12 mouse cellular contexts compared by ENCODE assay signal in genomic region chr11:74493172-74493862, GRCm38 (mm10).
A peak's percentile ranks its signal among the peaks of the same experiment; 100 is the strongest.
DNase-seq lines count a peak whose midpoint lies in the region; ATAC-seq lines count a peak whose summit lies in the region.
"Had no signal": no experiment of that assay in that cellular context is flagged by ENCODE, and none has a peak within 500 bp of the region (broad histone marks: within the 10 kb centered on the region; RNA-seq: fewer than 3 reads in every experiment).

No protein-coding gene starts in this region.

- no peaks in the 10 kb centered on the region for H3K36me3 ChIP-seq in heart, embryonic 11.5 days (ENCODE audit: control insufficient read depth, insufficient read depth, low read length)
- H3K36me3 ChIP-seq in liver, embryonic 15.5 days (replicated peaks): no peaks in the 10 kb centered on the region
- no peaks in the 10 kb centered on the region for H3K36me3 ChIP-seq in midbrain, embryonic 10.5 days
- H3K36me3 ChIP-seq: embryonic facial prominence, embryonic 13.5 days had no signal

- H3K9ac ChIP-seq in heart, embryonic 11.5 days (ENCODE audit: low read depth, low read length): peak overlapping the region; percentile 2; the same call in 1 of the 2 replicates
- H3K9ac ChIP-seq in liver, embryonic 15.5 days: no peak overlapping the region
- H3K9ac ChIP-seq: embryonic facial prominence, embryonic 13.5 days had no signal

- H3K4me3 ChIP-seq in heart, embryonic 11.5 days (ENCODE audit: low read depth, low read length): no peak overlapping the region
- H3K4me3 ChIP-seq in liver, embryonic 15.5 days (replicated peaks): no peak overlapping the region
- no peak overlapping the region for H3K4me3 ChIP-seq in midbrain, embryonic 10.5 days
- H3K4me3 ChIP-seq: embryonic facial prominence, embryonic 13.5 days; left cerebral cortex, adult 2 months had no signal

- 55% methylated on average over 11 of the region's 11 CpGs for WGBS in heart, embryonic 11.5 days (ENCODE audit: insufficient replicate concordance)
- WGBS in liver, embryonic 15.5 days (ENCODE audit: insufficient replicate concordance): 24% methylated on average over 11 of the region's 11 CpGs
- 82% methylated on average over 11 of the region's 11 CpGs for WGBS in midbrain, embryonic 10.5 days

- H3K4me2 ChIP-seq in heart, embryonic 11.5 days: peak overlapping the region; percentile 0; the same call in 1 of the 2 replicates
- H3K4me2 ChIP-seq in liver, embryonic 15.5 days: peak overlapping the region; percentile 8; the same call in 1 of the 2 replicates
- H3K4me2 ChIP-seq: embryonic facial prominence, embryonic 13.5 days had no signal

- peak; percentile 9 for DNase-seq in gastrocnemius, adult 18-20 months (ENCODE audit: low spot score)
- no peak for DNase-seq in gastrocnemius, postnatal 36 days
- DNase-seq in embryo, embryonic 9.5 days (ENCODE audit: extremely low spot score): no peak
- no peak for DNase-seq in midbrain, embryonic 10.5 days (ENCODE audit: low spot score)
- no peak for DNase-seq in left cerebral cortex, postnatal 14 days (ENCODE audit: low spot score in 2 of 2)
- DNase-seq: cerebellum, adult 11-12 months; thymus, adult 2 months had no signal

- no peaks in the 10 kb centered on the region for H3K9me3 ChIP-seq in heart, embryonic 11.5 days (replicated peaks; ENCODE audit: control insufficient read depth, low read length)
- H3K9me3 ChIP-seq in liver, embryonic 15.5 days (replicated peaks): no peaks in the 10 kb centered on the region
- H3K9me3 ChIP-seq in midbrain, embryonic 10.5 days (replicated peaks): no peaks in the 10 kb centered on the region
- H3K9me3 ChIP-seq: embryonic facial prominence, embryonic 13.5 days had no signal

- H3K27me3 ChIP-seq in heart, embryonic 11.5 days (ENCODE audit: control insufficient read depth, insufficient read depth, low read length): no peaks in the 10 kb centered on the region
- H3K27me3 ChIP-seq in liver, embryonic 15.5 days: peaks cover 5% of the 10 kb centered on the region; the same call in 1 of the 2 replicates
- no peaks in the 10 kb centered on the region for H3K27me3 ChIP-seq in midbrain, embryonic 10.5 days (ENCODE audit: low read depth, poor library complexity, severe bottlenecking)
- H3K27me3 ChIP-seq: embryonic facial prominence, embryonic 13.5 days had no signal

- intact Hi-C loops in gastrocnemius, postnatal 36 days (cut with DNase I): no loop called here
- intact Hi-C loops in left cerebral cortex, postnatal 14 days (cut with DNase I): no loop called here

- H3K4me1 ChIP-seq in heart, embryonic 11.5 days (ENCODE audit: control insufficient read depth, insufficient read depth, low read length): peaks cover 19% of the 10 kb centered on the region
- peaks cover 9% of the 10 kb centered on the region; the same call in 1 of the 2 replicates for H3K4me1 ChIP-seq in liver, embryonic 15.5 days (replicated peaks)
- no peaks in the 10 kb centered on the region for H3K4me1 ChIP-seq in midbrain, embryonic 10.5 days
- H3K4me1 ChIP-seq: embryonic facial prominence, embryonic 13.5 days had no signal

- H3K27ac ChIP-seq in heart, embryonic 11.5 days (ENCODE audit: low read depth, low read length): no peak overlapping the region
- H3K27ac ChIP-seq in liver, embryonic 15.5 days (replicated peaks): no peak overlapping the region
- no peak overlapping the region for H3K27ac ChIP-seq in midbrain, embryonic 10.5 days (replicated peaks)
- H3K27ac ChIP-seq: embryonic facial prominence, embryonic 13.5 days; left cerebral cortex, adult 2 months had no signal

- no peak for ATAC-seq in heart, embryonic 11.5 days (replicated peaks; ENCODE audit: insufficient number of reproducible peaks, low FRiP score, low TSS enrichment)
- no peak for ATAC-seq in liver, embryonic 15.5 days (ENCODE audit: insufficient read depth)
- ATAC-seq in megakaryocyte progenitor cell, adult 5-6 weeks (replicated peaks; ENCODE audit: poor library complexity): peak; percentile 70
